Mouse (Mus musculus): ENCODE results near the gene Rnf138rt1. TPM values are rescaled to one million over a fixed set of nuclear protein-coding genes. Genes with fewer than 3 reads are reported as not detected.

Rnf138rt1 gene
- 4.9 and 5.0 TPM in 2 replicates for polyA plus RNA-seq (2014; fragmentation: Nextera tagmentation; extraction: Ambion mirVana)

- WGBS = 25% methylated on average over 42 of the region's 42 CpGs
- H3K4me1 ChIP-seq (replicated peaks; ENCODE audit: control insufficient read depth, insufficient read depth, low read length) = no peaks in the 10 kb centered on the region
- DNase-seq (ENCODE audit: low spot score) (peak; percentile 64), ATAC-seq (ENCODE audit: low FRiP score) (peak; percentile 88)
- peak within 1 kb of the TSS; percentile 65 for H3K4me2 ChIP-seq (replicated peaks)
- H3K9ac ChIP-seq = peak within 1 kb of the TSS; percentile 53
- no peak within 1 kb of the TSS for H3K27ac ChIP-seq
- peak within 1 kb of the TSS; percentile 44 for H3K4me3 ChIP-seq (replicated peaks; ENCODE audit: low read length)
- H3K36me3 ChIP-seq (replicated peaks; ENCODE audit: control insufficient read depth, insufficient read depth) = no peaks in the 10 kb centered on the region
- no peaks in the 10 kb centered on the region for H3K9me3 ChIP-seq (ENCODE audit: control insufficient read depth, low read length)
- H3K27me3 ChIP-seq (ENCODE audit: control insufficient read depth, insufficient read depth, low read length) = peaks cover 27% of the 10 kb centered on the region; the same call in 1 of the 2 replicates
These were observed at the start of gene Rnf138rt1 for GRCm38 (mm10) chrX:163760617-163761434. Gene Rnf138rt1, minus strand, starts transcription at chrX:163761329.

DNA sequence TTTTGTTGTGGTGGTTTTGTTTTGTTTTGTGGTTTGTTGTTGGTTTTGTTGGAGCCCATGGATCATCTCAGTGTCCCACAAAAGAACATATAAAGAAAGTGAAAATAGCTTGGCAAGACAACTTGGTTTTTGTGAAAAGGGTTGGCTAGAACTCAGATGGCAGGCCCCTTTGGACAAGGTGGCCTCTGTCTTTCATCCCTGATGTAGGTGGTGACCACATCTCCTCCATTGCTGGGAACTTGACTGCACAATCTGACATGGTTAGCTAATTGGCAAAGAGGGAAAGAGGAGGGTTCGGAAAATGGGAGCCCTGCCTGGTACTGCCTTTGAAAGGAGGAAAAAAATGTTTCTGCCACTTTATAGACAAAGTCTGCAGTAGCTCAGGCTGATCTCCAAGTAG, 46.1 kb upstream of the Rnf138rt1 start:
- Histone ChIP-seq H3K36me3 (replicated peaks; ENCODE audit: control insufficient read depth, insufficient read depth) (no peaks in the 10 kb centered on the region), H3K9ac (no peak overlapping the region), H3K4me3 (replicated peaks; ENCODE audit: low read length) (no peak overlapping the region), H3K9me3 (ENCODE audit: control insufficient read depth, low read length) (no peaks in the 10 kb centered on the region), H3K4me1 (replicated peaks; ENCODE audit: control insufficient read depth, insufficient read depth, low read length) (no peaks in the 10 kb centered on the region), H3K27me3 (ENCODE audit: control insufficient read depth, insufficient read depth, low read length) (no peaks in the 10 kb centered on the region; the same call in 1 of the 2 replicates), H3K4me2 (replicated peaks) (no peak overlapping the region), H3K27ac (no peak overlapping the region)
- DNase-seq (ENCODE audit: low spot score) (no peak), ATAC-seq (ENCODE audit: low FRiP score) (peak; percentile 55; the same call in 1 of the 2 replicates)
- WGBS = 67% methylated on average over 1 of the region's 1 CpGs

- Histone ChIP-seq H3K4me2 (replicated peaks) (no peak overlapping the region), H3K36me3 (replicated peaks; ENCODE audit: control insufficient read depth, insufficient read depth) (no peaks in the 10 kb centered on the region), H3K9me3 (ENCODE audit: control insufficient read depth, low read length) (no peaks in the 10 kb centered on the region), H3K27me3 (ENCODE audit: control insufficient read depth, insufficient read depth, low read length) (peaks cover 23% of the 10 kb centered on the region; the same call in 1 of the 2 replicates), H3K27ac (no peak overlapping the region), H3K4me3 (replicated peaks; ENCODE audit: low read length) (no peak overlapping the region), H3K4me1 (replicated peaks; ENCODE audit: control insufficient read depth, insufficient read depth, low read length) (no peaks in the 10 kb centered on the region), H3K9ac (no peak overlapping the region)
- 43% methylated on average over 3 of the region's 3 CpGs for WGBS
- no peak for DNase-seq (ENCODE audit: low spot score)
- no peak for ATAC-seq (ENCODE audit: low FRiP score)
These were observed 5.2 kb upstream of the Rnf138rt1 start for GRCm38 (mm10) chrX:163766290-163766689.

DNA sequence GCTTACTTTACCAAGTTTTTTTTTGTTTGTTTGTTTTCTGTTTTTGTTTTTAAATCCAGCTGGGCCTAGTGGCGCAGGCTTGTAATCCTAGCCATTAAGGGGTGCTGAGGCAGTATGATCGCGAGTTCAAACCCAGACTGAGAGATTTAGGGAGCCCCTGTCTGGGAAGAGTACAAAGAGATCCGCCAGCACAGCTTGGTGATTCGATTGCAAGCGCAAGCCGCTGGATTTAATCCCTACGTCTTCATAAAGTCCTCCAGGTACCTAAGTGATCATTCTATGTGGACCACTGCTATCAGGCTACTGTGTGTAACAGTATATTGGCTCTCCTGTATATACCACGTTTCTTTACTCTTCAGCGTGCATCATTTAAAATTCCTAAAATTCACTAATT, 303 bp upstream of the Rnf138rt1 start:
- no peaks in the 10 kb centered on the region for H3K36me3 ChIP-seq (replicated peaks; ENCODE audit: control insufficient read depth, insufficient read depth)
- H3K9me3 ChIP-seq (ENCODE audit: control insufficient read depth, low read length) = no peaks in the 10 kb centered on the region
- H3K27me3 ChIP-seq (ENCODE audit: control insufficient read depth, insufficient read depth, low read length) = peaks cover 27% of the 10 kb centered on the region; the same call in 1 of the 2 replicates
- no peak overlapping the region for H3K27ac ChIP-seq
- peak overlapping the region; percentile 53 for H3K9ac ChIP-seq
- peak; percentile 48 for ATAC-seq (ENCODE audit: low FRiP score)
- no peaks in the 10 kb centered on the region for H3K4me1 ChIP-seq (replicated peaks; ENCODE audit: control insufficient read depth, insufficient read depth, low read length)
- DNase-seq (ENCODE audit: low spot score) = no peak
- H3K4me3 ChIP-seq (replicated peaks; ENCODE audit: low read length) = peak overlapping the region; percentile 44
- H3K4me2 ChIP-seq (replicated peaks) = peak overlapping the region; percentile 65
- 37% methylated on average over 10 of the region's 10 CpGs for WGBS

- WGBS = 89% methylated on average over 6 of the region's 6 CpGs
- DNase-seq (ENCODE audit: low spot score) = no peak
- H3K4me3 ChIP-seq (replicated peaks; ENCODE audit: low read length) = no peak overlapping the region
These were observed 15.1 kb downstream of the Rnf138rt1 start for GRCm38 (mm10) chrX:163745996-163746395.

DNA sequence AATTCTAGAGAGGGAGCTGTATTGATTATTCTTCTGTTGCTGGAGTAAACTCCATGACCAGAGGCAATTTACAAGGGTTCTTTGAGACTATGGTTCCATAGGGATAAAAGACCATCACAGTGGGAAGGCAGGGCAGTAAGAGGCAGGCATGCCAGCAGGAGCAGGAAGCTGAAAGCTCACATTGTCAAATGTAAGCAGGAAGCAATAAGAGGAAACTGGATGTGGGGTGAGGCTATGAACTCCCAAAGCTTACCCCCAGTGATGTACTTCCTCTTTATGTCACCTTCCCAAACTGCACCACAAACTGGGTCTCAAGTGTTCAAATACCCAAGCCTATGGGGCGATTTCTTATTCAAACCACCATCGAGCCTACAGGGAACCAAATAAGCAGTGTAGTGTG, 17.2 kb downstream of the Rnf138rt1 start:
- H3K27me3 ChIP-seq (ENCODE audit: control insufficient read depth, insufficient read depth, low read length) = no peaks in the 10 kb centered on the region
- DNase-seq (ENCODE audit: low spot score) (no peak), ATAC-seq (ENCODE audit: low FRiP score) (no peak)
- 88% methylated on average over 2 of the region's 2 CpGs for WGBS
- H3K4me1 ChIP-seq (replicated peaks; ENCODE audit: control insufficient read depth, insufficient read depth, low read length) = no peaks in the 10 kb centered on the region
- H3K4me3 ChIP-seq (replicated peaks; ENCODE audit: low read length) = no peak overlapping the region
- no peaks in the 10 kb centered on the region for H3K36me3 ChIP-seq (replicated peaks; ENCODE audit: control insufficient read depth, insufficient read depth)
- H3K4me2 ChIP-seq (replicated peaks) = no peak overlapping the region
- no peak overlapping the region for H3K27ac ChIP-seq
- no peaks in the 10 kb centered on the region for H3K9me3 ChIP-seq (ENCODE audit: control insufficient read depth, low read length)
- H3K9ac ChIP-seq = no peak overlapping the region

More at GRCm38 (mm10) chrX:163745996-163746395, 15.1 kb downstream of the Rnf138rt1 start:
- no peak overlapping the region for H3K27ac ChIP-seq
- H3K4me1 ChIP-seq (replicated peaks; ENCODE audit: control insufficient read depth, insufficient read depth, low read length) = no peaks in the 10 kb centered on the region
- H3K4me2 ChIP-seq (replicated peaks) = no peak overlapping the region
- no peaks in the 10 kb centered on the region for H3K9me3 ChIP-seq (ENCODE audit: control insufficient read depth, low read length)
- no peaks in the 10 kb centered on the region for H3K36me3 ChIP-seq (replicated peaks; ENCODE audit: control insufficient read depth, insufficient read depth)
- H3K27me3 ChIP-seq (ENCODE audit: control insufficient read depth, insufficient read depth, low read length) = 0 out of 2 replicates have a peak, but pooled peaks cover 4% of the 10 kb centered on the region
- no peak overlapping the region for H3K9ac ChIP-seq
- ATAC-seq (ENCODE audit: low FRiP score) = no peak

GRCm38 (mm10) chrX:163738904-163739303, 22.2 kb downstream of the Rnf138rt1 start:
- DNase-seq (ENCODE audit: low spot score) = no peak
- 50% methylated on average over 1 of the region's 1 CpGs for WGBS
- Histone ChIP-seq H3K9me3 (ENCODE audit: control insufficient read depth, low read length) (no peaks in the 10 kb centered on the region), H3K27me3 (ENCODE audit: control insufficient read depth, insufficient read depth, low read length) (0 out of 2 replicates have a peak, but pooled peaks cover 7% of the 10 kb centered on the region), H3K4me1 (replicated peaks; ENCODE audit: control insufficient read depth, insufficient read depth, low read length) (no peaks in the 10 kb centered on the region), H3K4me2 (replicated peaks) (no peak overlapping the region), H3K4me3 (replicated peaks; ENCODE audit: low read length) (no peak overlapping the region), H3K9ac (no peak overlapping the region), H3K36me3 (replicated peaks; ENCODE audit: control insufficient read depth, insufficient read depth) (no peaks in the 10 kb centered on the region), H3K27ac (no peak overlapping the region)
- no peak for ATAC-seq (ENCODE audit: low FRiP score)

DNA sequence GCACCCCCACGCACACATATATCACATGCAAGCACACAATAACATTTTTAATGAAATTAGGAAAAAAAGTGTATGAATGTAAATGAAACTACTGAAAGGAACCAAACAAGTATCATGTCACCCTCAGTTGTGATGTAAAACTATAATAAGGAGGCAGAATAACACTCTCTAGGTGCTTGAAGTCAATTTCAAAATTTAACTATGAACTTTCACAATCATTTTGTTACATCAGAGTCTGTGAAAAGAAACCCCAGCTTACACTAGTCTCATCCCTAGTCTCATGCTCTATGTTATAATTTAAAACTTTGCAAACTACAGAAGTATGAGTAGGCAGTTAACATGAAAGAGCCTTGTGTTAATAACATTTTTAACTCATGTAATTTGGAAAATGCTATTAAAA, 27.0 kb downstream of the Rnf138rt1 start:
- Histone ChIP-seq H3K9me3 (ENCODE audit: control insufficient read depth, low read length) (no peaks in the 10 kb centered on the region), H3K9ac (no peak overlapping the region), H3K27ac (no peak overlapping the region), H3K4me1 (replicated peaks; ENCODE audit: control insufficient read depth, insufficient read depth, low read length) (no peaks in the 10 kb centered on the region), H3K4me3 (replicated peaks; ENCODE audit: low read length) (no peak overlapping the region), H3K4me2 (replicated peaks) (no peak overlapping the region), H3K36me3 (replicated peaks; ENCODE audit: control insufficient read depth, insufficient read depth) (no peaks in the 10 kb centered on the region), H3K27me3 (ENCODE audit: control insufficient read depth, insufficient read depth, low read length) (0 out of 2 replicates have a peak, but pooled peaks cover 8% of the 10 kb centered on the region)
- no peak for ATAC-seq (ENCODE audit: low FRiP score)
- no peak for DNase-seq (ENCODE audit: low spot score)
- WGBS = 91% methylated on average over 1 of the region's 1 CpGs

DNA sequence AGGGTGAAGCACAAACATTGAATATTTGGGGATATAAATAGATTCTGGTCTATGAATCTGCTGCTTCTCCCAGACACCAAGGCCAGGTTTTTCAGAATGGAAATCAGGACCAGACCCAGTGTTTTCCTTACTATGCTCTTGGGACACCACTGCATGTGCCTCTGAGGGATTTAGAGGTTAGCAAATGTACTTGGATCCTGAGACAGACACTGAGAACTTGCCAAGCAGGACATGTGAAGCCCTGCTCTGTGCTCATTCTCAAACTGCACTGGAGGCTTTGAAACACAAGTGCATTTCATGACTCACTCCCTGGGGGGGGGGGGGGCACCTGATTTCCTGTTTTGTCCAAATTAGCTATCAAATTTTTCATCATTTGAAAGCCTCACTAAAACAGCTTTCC, 37.5 kb downstream of the Rnf138rt1 start:
- H3K4me3 ChIP-seq (replicated peaks; ENCODE audit: low read length) = no peak overlapping the region
- H3K4me2 ChIP-seq (replicated peaks) = peak overlapping the region; percentile 35
- H3K27ac ChIP-seq = peak overlapping the region; percentile 35; the same call in 1 of the 2 replicates
- H3K9ac ChIP-seq = no peak overlapping the region
- no peaks in the 10 kb centered on the region for H3K9me3 ChIP-seq (ENCODE audit: control insufficient read depth, low read length)
- no peaks in the 10 kb centered on the region for H3K36me3 ChIP-seq (replicated peaks; ENCODE audit: control insufficient read depth, insufficient read depth)
- ATAC-seq (ENCODE audit: low FRiP score) (no peak), DNase-seq (ENCODE audit: low spot score) (no peak)
- H3K27me3 ChIP-seq (ENCODE audit: control insufficient read depth, insufficient read depth, low read length) = peaks cover 6% of the 10 kb centered on the region
- H3K4me1 ChIP-seq (replicated peaks; ENCODE audit: control insufficient read depth, insufficient read depth, low read length) = 0 out of 2 replicates have a peak, but pooled peaks cover 5% of the 10 kb centered on the region

All from hindbrain, embryonic 14.5 days (tissue).